Mouse (Mus musculus): Measurements from ENCODE around the gene Asxl2. TPM values are rescaled to one million over a fixed set of nuclear protein-coding genes. Genes with fewer than 3 reads are reported as not detected.

Gene Asxl2
- polyA plus RNA-seq, 1 experiment from 2014 or later: 9.6 TPM

GRCm38 (mm10) chr12:3430985-3431384 is 4.3 kb downstream of the Asxl2 start:
- no peak overlapping the region for H3K4me2 ChIP-seq (ENCODE audit: low read length)
- H3K27ac ChIP-seq: no peak overlapping the region
- H3K4me3 ChIP-seq (replicated peaks; ENCODE audit: low read depth, low read length): no peak overlapping the region
- H3K4me1 ChIP-seq (replicated peaks; ENCODE audit: insufficient read depth, low read length): no peaks in the 10 kb centered on the region
- DNase-seq (ENCODE audit: low spot score) (no peak), ATAC-seq (replicated peaks; ENCODE audit: low FRiP score, low read depth) (no peak)
- H3K36me3 ChIP-seq (ENCODE audit: insufficient read depth, low read length): 0 out of 2 replicates have a peak, but pooled peaks cover 2% of the 10 kb centered on the region
- H3K9me3 ChIP-seq (replicated peaks; ENCODE audit: low read length): no peaks in the 10 kb centered on the region
- no peaks in the 10 kb centered on the region for H3K27me3 ChIP-seq (ENCODE audit: insufficient read depth, low read length)
- TF ChIP-seq CTCF (IDR thresholded peaks at IDR 0.05; ENCODE audit: low read depth): no peak
- no peak overlapping the region for H3K9ac ChIP-seq (ENCODE audit: low read depth, low read length)

GRCm38 (mm10) chr12:3433736-3434135 is 7.1 kb downstream of the Asxl2 start:
- Histone ChIP-seq H3K9ac (ENCODE audit: low read depth, low read length) (no peak overlapping the region), H3K4me3 (replicated peaks; ENCODE audit: low read depth, low read length) (no peak overlapping the region), H3K9me3 (replicated peaks; ENCODE audit: low read length) (no peaks in the 10 kb centered on the region), H3K36me3 (ENCODE audit: insufficient read depth, low read length) (0 out of 2 replicates have a peak, but pooled peaks cover 2% of the 10 kb centered on the region), H3K4me2 (ENCODE audit: low read length) (no peak overlapping the region), H3K4me1 (replicated peaks; ENCODE audit: insufficient read depth, low read length) (no peaks in the 10 kb centered on the region), H3K27ac (no peak overlapping the region), H3K27me3 (ENCODE audit: insufficient read depth, low read length) (no peaks in the 10 kb centered on the region)
- 44% methylated on average over 1 of the region's 1 CpGs for WGBS
- TF ChIP-seq CTCF (IDR thresholded peaks at IDR 0.05; ENCODE audit: low read depth): no peak
- ATAC-seq (replicated peaks; ENCODE audit: low FRiP score, low read depth) (no peak), DNase-seq (ENCODE audit: low spot score) (no peak)

- TF ChIP-seq CTCF (IDR thresholded peaks at IDR 0.05; ENCODE audit: low read depth): no peak
- no peaks in the 10 kb centered on the region for H3K9me3 ChIP-seq (replicated peaks; ENCODE audit: low read length)
- H3K9ac ChIP-seq (ENCODE audit: low read depth, low read length): no peak overlapping the region
- ATAC-seq (replicated peaks; ENCODE audit: low FRiP score, low read depth) (no peak), DNase-seq (ENCODE audit: low spot score) (no peak)
- H3K36me3 ChIP-seq (ENCODE audit: insufficient read depth, low read length): 0 out of 2 replicates have a peak, but pooled peaks cover 2% of the 10 kb centered on the region
- no peak overlapping the region for H3K27ac ChIP-seq
- H3K4me1 ChIP-seq (replicated peaks; ENCODE audit: insufficient read depth, low read length): no peaks in the 10 kb centered on the region
- H3K27me3 ChIP-seq (ENCODE audit: insufficient read depth, low read length): no peaks in the 10 kb centered on the region
- H3K4me3 ChIP-seq (replicated peaks; ENCODE audit: low read depth, low read length): no peak overlapping the region
- WGBS: 85% methylated on average over 5 of the region's 5 CpGs
- H3K4me2 ChIP-seq (ENCODE audit: low read length): no peak overlapping the region
Observed at GRCm38 (mm10) chr12:3436446-3436845, 9.8 kb downstream of the Asxl2 start.

- DNase-seq (ENCODE audit: low spot score) (peak; percentile 31), ATAC-seq (replicated peaks; ENCODE audit: low FRiP score, low read depth) (no peak)
- 89% methylated on average over 1 of the region's 1 CpGs for WGBS
- TF ChIP-seq CTCF (IDR thresholded peaks at IDR 0.05; ENCODE audit: low read depth): peak; percentile 52
- Histone ChIP-seq H3K4me1 (replicated peaks; ENCODE audit: insufficient read depth, low read length) (no peaks in the 10 kb centered on the region), H3K4me3 (replicated peaks; ENCODE audit: low read depth, low read length) (no peak overlapping the region), H3K9me3 (replicated peaks; ENCODE audit: low read length) (no peaks in the 10 kb centered on the region), H3K27me3 (ENCODE audit: insufficient read depth, low read length) (no peaks in the 10 kb centered on the region), H3K27ac (no peak overlapping the region), H3K4me2 (ENCODE audit: low read length) (no peak overlapping the region), H3K9ac (ENCODE audit: low read depth, low read length) (no peak overlapping the region), H3K36me3 (ENCODE audit: insufficient read depth, low read length) (0 out of 2 replicates have a peak, but pooled peaks cover 2% of the 10 kb centered on the region)
Observed at GRCm38 (mm10) chr12:3437815-3438214, 11.2 kb downstream of the Asxl2 start.

GRCm38 (mm10) chr12:3440916-3441315 is 14.3 kb downstream of the Asxl2 start:
- 86% methylated on average over 2 of the region's 2 CpGs for whole genome bisulfite sequencing
- ATAC-seq (replicated peaks; ENCODE audit: low FRiP score, low read depth) (no peak), DNase-seq (ENCODE audit: low spot score) (no peak)
- H3K9me3 ChIP-seq (replicated peaks; ENCODE audit: low read length): no peaks in the 10 kb centered on the region
- no peaks in the 10 kb centered on the region for H3K36me3 ChIP-seq (ENCODE audit: insufficient read depth, low read length)
- no peak overlapping the region for H3K27ac ChIP-seq
- TF ChIP-seq CTCF (IDR thresholded peaks at IDR 0.05; ENCODE audit: low read depth): no peak
- H3K9ac ChIP-seq (ENCODE audit: low read depth, low read length): no peak overlapping the region
- no peaks in the 10 kb centered on the region for H3K4me1 ChIP-seq (replicated peaks; ENCODE audit: insufficient read depth, low read length)
- no peak overlapping the region for H3K4me2 ChIP-seq (ENCODE audit: low read length)
- no peaks in the 10 kb centered on the region for H3K27me3 ChIP-seq (ENCODE audit: insufficient read depth, low read length)
- no peak overlapping the region for H3K4me3 ChIP-seq (replicated peaks; ENCODE audit: low read depth, low read length)

GRCm38 (mm10) chr12:3441361-3441760 is 14.7 kb downstream of the Asxl2 start:
- Histone ChIP-seq H3K36me3 (ENCODE audit: insufficient read depth, low read length) (no peaks in the 10 kb centered on the region), H3K4me2 (ENCODE audit: low read length) (no peak overlapping the region), H3K9ac (ENCODE audit: low read depth, low read length) (no peak overlapping the region), H3K9me3 (replicated peaks; ENCODE audit: low read length) (no peaks in the 10 kb centered on the region), H3K27me3 (ENCODE audit: insufficient read depth, low read length) (no peaks in the 10 kb centered on the region), H3K4me3 (replicated peaks; ENCODE audit: low read depth, low read length) (no peak overlapping the region), H3K4me1 (replicated peaks; ENCODE audit: insufficient read depth, low read length) (no peaks in the 10 kb centered on the region), H3K27ac (no peak overlapping the region)
- no peak for TF ChIP-seq CTCF (IDR thresholded peaks at IDR 0.05; ENCODE audit: low read depth)
- ATAC-seq (replicated peaks; ENCODE audit: low FRiP score, low read depth) (no peak), DNase-seq (ENCODE audit: low spot score) (no peak)
- WGBS: 80% methylated on average over 5 of the region's 5 CpGs

GRCm38 (mm10) chr12:3453554-3453953 is 26.9 kb downstream of the Asxl2 start:
- Histone ChIP-seq H3K27ac (no peak overlapping the region), H3K4me3 (replicated peaks; ENCODE audit: low read depth, low read length) (no peak overlapping the region), H3K27me3 (ENCODE audit: insufficient read depth, low read length) (no peaks in the 10 kb centered on the region), H3K9ac (ENCODE audit: low read depth, low read length) (no peak overlapping the region), H3K4me2 (ENCODE audit: low read length) (no peak overlapping the region), H3K4me1 (replicated peaks; ENCODE audit: insufficient read depth, low read length) (no peaks in the 10 kb centered on the region), H3K36me3 (ENCODE audit: insufficient read depth, low read length) (peaks cover 24% of the 10 kb centered on the region), H3K9me3 (replicated peaks; ENCODE audit: low read length) (no peaks in the 10 kb centered on the region)
- no peak for DNase-seq (ENCODE audit: low spot score)
- TF ChIP-seq CTCF (IDR thresholded peaks at IDR 0.05; ENCODE audit: low read depth): no peak
- WGBS: 93% methylated on average over 3 of the region's 3 CpGs
- no peak for ATAC-seq (replicated peaks; ENCODE audit: low FRiP score, low read depth)

Data from kidney, postnatal 0 days (tissue).